Mouse (Mus musculus): Measurements from ENCODE around the gene BC017158. TPM values are rescaled to one million over a fixed set of nuclear protein-coding genes. Genes with fewer than 3 reads are reported as not detected.
A peak's percentile ranks its signal among the peaks of the same experiment; 100 is the strongest.

BC017158 gene
- polyA plus RNA-seq, 1 experiment: 32.6 TPM

- TF ChIP-seq POLR2A (IDR thresholded peaks at IDR 0.05; ENCODE audit: low read depth, low read length) (no peak), CTCF (IDR thresholded peaks at IDR 0.05; ENCODE audit: extremely low read depth, insufficient read depth, insufficient read length, insufficient replicate concordance) (no peak)
- H3K27ac ChIP-seq (ENCODE audit: insufficient read depth, low read length): no peak overlapping the region
- H3K4me3 ChIP-seq (ENCODE audit: extremely low read depth, insufficient read depth, insufficient read length): no peak overlapping the region
- WGBS: 90% methylated on average over 5 of the region's 5 CpGs
- DNase-seq (ENCODE audit: low read depth in 1 of 2, low spot score in 2 of 2): no peak
- H3K36me3 ChIP-seq (ENCODE audit: control insufficient read depth, insufficient read depth, low read length): peaks cover 4% of the 10 kb centered on the region; the same call in 1 of the 2 replicates
- H3K4me1 ChIP-seq (ENCODE audit: control insufficient read depth, insufficient read depth, insufficient read length): no peaks in the 10 kb centered on the region
- H3K27me3 ChIP-seq (ENCODE audit: control insufficient read depth, insufficient read depth, low read length): peaks cover 3% of the 10 kb centered on the region; the same call in 1 of the 2 replicates
These were observed 48.0 kb downstream of the BC017158 start for GRCm38 (mm10) chr7:128249998-128250397.

GRCm38 (mm10) chr7:128248081-128249042 lies 49.6 kb downstream of the BC017158 start:
- Histone ChIP-seq H3K4me3 (ENCODE audit: extremely low read depth, insufficient read depth, insufficient read length) (no peak overlapping the region), H3K36me3 (ENCODE audit: control insufficient read depth, insufficient read depth, low read length) (peaks cover 12% of the 10 kb centered on the region), H3K27ac (ENCODE audit: insufficient read depth, low read length) (no peak overlapping the region), H3K4me1 (ENCODE audit: control insufficient read depth, insufficient read depth, insufficient read length) (no peaks in the 10 kb centered on the region), H3K27me3 (ENCODE audit: control insufficient read depth, insufficient read depth, low read length) (peaks cover 3% of the 10 kb centered on the region; the same call in 1 of the 2 replicates)
- 85% methylated on average over 10 of the region's 10 CpGs for WGBS
- TF ChIP-seq POLR2A (IDR thresholded peaks at IDR 0.05; ENCODE audit: low read depth, low read length) (no peak), CTCF (IDR thresholded peaks at IDR 0.05; ENCODE audit: extremely low read depth, insufficient read depth, insufficient read length, insufficient replicate concordance) (no peak)
- no peak for DNase-seq (ENCODE audit: low read depth in 1 of 2, low spot score in 2 of 2)

- H3K36me3 ChIP-seq (ENCODE audit: control insufficient read depth, insufficient read depth, low read length): peaks cover 16% of the 10 kb centered on the region
- WGBS: 18% methylated on average over 13 of the region's 13 CpGs
- no peak overlapping the region for H3K27ac ChIP-seq (ENCODE audit: insufficient read depth, low read length)
- DNase-seq (ENCODE audit: low read depth in 1 of 2, low spot score in 2 of 2): peak; percentile 42 to 66
- H3K27me3 ChIP-seq (ENCODE audit: control insufficient read depth, insufficient read depth, low read length): 0 out of 2 replicates have a peak, but pooled peaks cover 3% of the 10 kb centered on the region
- no peaks in the 10 kb centered on the region for H3K4me1 ChIP-seq (ENCODE audit: control insufficient read depth, insufficient read depth, insufficient read length)
- no peak for TF ChIP-seq POLR2A (IDR thresholded peaks at IDR 0.05; ENCODE audit: low read depth, low read length)
- TF ChIP-seq CTCF (IDR thresholded peaks at IDR 0.05; ENCODE audit: extremely low read depth, insufficient read depth, insufficient read length, insufficient replicate concordance): peak; percentile 35; the same call in 1 of the 2 replicates
- H3K4me3 ChIP-seq (ENCODE audit: extremely low read depth, insufficient read depth, insufficient read length): no peak overlapping the region
These were observed 50.5 kb downstream of the BC017158 start for GRCm38 (mm10) chr7:128247443-128247842.

- TF ChIP-seq CTCF (IDR thresholded peaks at IDR 0.05; ENCODE audit: extremely low read depth, insufficient read depth, insufficient read length, insufficient replicate concordance) (no peak), POLR2A (IDR thresholded peaks at IDR 0.05; ENCODE audit: low read depth, low read length) (no peak)
- 32% methylated on average over 28 of the region's 30 CpGs for WGBS
- DNase-seq (ENCODE audit: low read depth in 1 of 2, low spot score in 2 of 2): no peak
- Histone ChIP-seq H3K36me3 (ENCODE audit: control insufficient read depth, insufficient read depth, low read length) (peaks cover 20% of the 10 kb centered on the region), H3K4me1 (ENCODE audit: control insufficient read depth, insufficient read depth, insufficient read length) (no peaks in the 10 kb centered on the region), H3K27ac (ENCODE audit: insufficient read depth, low read length) (peak within 1 kb of the TSS; percentile 71), H3K4me3 (ENCODE audit: extremely low read depth, insufficient read depth, insufficient read length) (peak within 1 kb of the TSS; percentile 51; the same call in 1 of the 2 replicates), H3K27me3 (ENCODE audit: control insufficient read depth, insufficient read depth, low read length) (0 out of 2 replicates have a peak, but pooled peaks cover 3% of the 10 kb centered on the region)
These were observed 51.2 kb downstream of the BC017158 start, which contains the start of gene Tgfb1i1 for GRCm38 (mm10) chr7:128246496-128247391. Tgfb1i1 (plus strand) TSS chr7:128246812.

- Histone ChIP-seq H3K4me1 (ENCODE audit: control insufficient read depth, insufficient read depth, insufficient read length) (no peaks in the 10 kb centered on the region), H3K27me3 (ENCODE audit: control insufficient read depth, insufficient read depth, low read length) (0 out of 2 replicates have a peak, but pooled peaks cover 3% of the 10 kb centered on the region), H3K27ac (ENCODE audit: insufficient read depth, low read length) (no peak overlapping the region), H3K36me3 (ENCODE audit: control insufficient read depth, insufficient read depth, low read length) (peaks cover 22% of the 10 kb centered on the region), H3K4me3 (ENCODE audit: extremely low read depth, insufficient read depth, insufficient read length) (no peak overlapping the region)
- no peak for DNase-seq (ENCODE audit: low read depth in 1 of 2, low spot score in 2 of 2)
- 92% methylated on average over 4 of the region's 4 CpGs for WGBS
- TF ChIP-seq CTCF (IDR thresholded peaks at IDR 0.05; ENCODE audit: extremely low read depth, insufficient read depth, insufficient read length, insufficient replicate concordance) (no peak), POLR2A (IDR thresholded peaks at IDR 0.05; ENCODE audit: low read depth, low read length) (no peak)
These were observed 52.4 kb downstream of the BC017158 start for GRCm38 (mm10) chr7:128245547-128245946.

- H3K27ac ChIP-seq (ENCODE audit: insufficient read depth, low read length): no peak overlapping the region
- H3K27me3 ChIP-seq (ENCODE audit: control insufficient read depth, insufficient read depth, low read length): 0 out of 2 replicates have a peak, but pooled peaks cover 3% of the 10 kb centered on the region
- DNase-seq (ENCODE audit: low read depth in 1 of 2, low spot score in 2 of 2): no peak
- no peak overlapping the region for H3K4me3 ChIP-seq (ENCODE audit: extremely low read depth, insufficient read depth, insufficient read length)
- peaks cover 30% of the 10 kb centered on the region for H3K36me3 ChIP-seq (ENCODE audit: control insufficient read depth, insufficient read depth, low read length)
- whole genome bisulfite sequencing: 96% methylated on average over 18 of the region's 18 CpGs
- TF ChIP-seq POLR2A (IDR thresholded peaks at IDR 0.05; ENCODE audit: low read depth, low read length): no peak
- TF ChIP-seq CTCF (IDR thresholded peaks at IDR 0.05; ENCODE audit: extremely low read depth, insufficient read depth, insufficient read length, insufficient replicate concordance): no peak
- no peaks in the 10 kb centered on the region for H3K4me1 ChIP-seq (ENCODE audit: control insufficient read depth, insufficient read depth, insufficient read length)
These were observed 53.5 kb downstream of the BC017158 start for GRCm38 (mm10) chr7:128244410-128245025.
